Mouse (Mus musculus): ENCODE results near the gene Rhebl1. TPM values are rescaled to one million over a fixed set of nuclear protein-coding genes. Genes with fewer than 3 reads are reported as not detected.
"Not testable (repeated sequence)": the region's sequence is repeated elsewhere in the genome, so short reads cannot be mapped to it uniquely, and the experiment has no call there.

Gene Rhebl1
- polyA plus RNA-seq (2012; rRNA removed), result 14.8 and 17.5 TPM in 2 replicates

DNA sequence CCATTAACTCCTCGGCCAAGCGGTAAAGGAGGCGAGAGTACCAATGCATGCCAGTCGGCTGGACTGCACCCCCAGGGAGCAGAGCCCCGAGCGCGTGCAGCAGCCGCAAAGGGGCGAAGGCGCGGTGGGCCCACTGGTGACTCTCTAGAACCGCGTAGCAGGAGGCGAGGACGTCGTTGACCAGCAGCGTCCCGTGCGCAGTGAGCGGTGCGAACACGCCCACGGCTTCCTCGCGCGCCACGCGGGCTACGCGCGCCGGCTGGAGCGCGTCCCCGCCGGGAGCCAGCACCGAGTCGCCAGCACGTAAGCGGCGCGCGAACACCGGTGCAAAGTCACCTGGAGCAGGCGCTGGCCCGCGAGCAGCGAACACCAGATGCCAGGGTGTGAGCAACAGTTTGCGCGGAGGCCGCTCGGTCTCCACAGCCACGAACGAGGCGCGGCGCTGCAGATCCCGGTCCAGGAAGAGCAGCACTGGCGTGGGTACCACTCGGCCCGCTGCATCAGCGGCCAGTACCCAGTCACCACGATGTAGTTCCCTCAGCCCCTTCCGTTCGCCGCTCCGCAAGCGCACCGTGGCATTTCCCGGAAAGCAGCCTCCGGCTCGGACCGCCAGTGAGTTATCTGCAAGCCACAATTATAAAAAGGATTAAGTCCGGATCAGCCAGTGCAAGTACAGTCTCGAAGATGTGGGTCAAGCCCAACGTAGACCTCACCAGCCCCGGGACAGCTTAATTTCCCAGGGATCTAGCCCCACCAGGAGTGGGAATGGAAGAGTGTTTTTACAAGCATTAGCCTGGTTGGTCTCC is at the start of gene Rhebl1:
Gene Rhebl1 (minus strand): TSS at position 601 of the 806 bp plus-strand sequence.
- under 1% methylated on average over 77 of the region's 77 CpGs for whole genome bisulfite sequencing
- DNase-seq (ENCODE audit: low read depth, low spot score), result no peak

DNA sequence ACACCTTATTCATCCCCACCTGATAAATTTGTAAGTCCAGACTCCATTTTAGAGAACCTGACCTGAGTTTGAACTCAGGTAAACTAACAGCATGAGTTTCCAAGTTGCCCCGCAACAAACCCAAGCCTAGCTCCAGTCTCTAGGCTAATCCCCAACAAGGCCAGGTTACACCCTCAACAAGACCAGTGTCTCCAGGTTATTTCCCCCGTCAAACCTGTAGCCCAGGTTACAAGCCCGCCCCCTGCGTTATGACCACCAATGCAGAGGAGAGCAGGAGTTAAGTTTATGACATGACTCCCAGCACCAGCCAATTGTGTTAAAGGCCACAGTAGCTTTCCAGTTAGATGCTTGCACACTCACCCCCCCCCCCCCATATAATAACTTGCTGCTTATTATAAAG is 48.8 kb upstream of the Rhebl1 start:
- no peak for DNase-seq (ENCODE audit: low read depth, low spot score)
- 36% methylated on average over 4 of the region's 4 CpGs for whole genome bisulfite sequencing

DNA sequence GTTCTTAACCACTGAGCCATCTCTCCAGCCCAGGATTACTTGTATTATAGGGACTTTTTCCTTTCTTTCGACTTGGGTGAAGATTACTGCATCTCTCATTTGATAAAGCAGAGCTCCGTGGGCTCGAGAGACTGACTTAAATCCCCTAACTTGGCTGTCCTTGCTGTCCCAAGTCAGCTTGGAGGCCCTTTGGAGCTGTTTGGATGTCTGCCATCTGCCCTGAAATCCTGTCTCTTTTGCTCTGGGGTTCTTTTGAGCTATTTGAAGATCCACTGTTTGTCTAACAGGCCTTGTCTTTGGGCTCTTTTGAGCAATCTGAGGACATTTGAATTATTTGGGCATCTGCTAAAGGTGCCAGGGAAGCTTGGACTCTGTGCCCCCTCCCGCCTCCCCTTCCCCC is 47.7 kb upstream of the Rhebl1 start:
- DNase-seq (ENCODE audit: low read depth, low spot score), result no peak
- 79% methylated on average over 4 of the region's 4 CpGs for WGBS

DNA sequence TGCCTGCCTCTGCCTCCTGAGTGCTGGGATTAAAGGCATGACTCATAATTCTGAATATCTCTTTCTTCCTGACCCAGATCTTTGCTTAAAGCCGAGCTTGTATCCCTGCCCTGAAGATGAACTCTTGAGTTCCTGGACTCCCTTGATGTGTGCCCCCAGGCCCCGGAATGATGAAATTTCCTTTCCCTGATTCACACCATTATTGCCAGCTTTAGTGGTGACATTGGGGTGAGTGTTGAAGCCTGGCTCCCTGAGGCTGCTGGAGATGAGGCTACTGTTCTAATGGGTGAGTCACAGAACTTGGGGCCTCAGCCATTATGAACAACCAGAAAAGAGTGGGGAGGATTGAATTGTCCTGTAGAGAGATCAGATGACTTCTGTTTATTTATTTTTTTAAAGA is 47.2 kb upstream of the Rhebl1 start:
- 81% methylated on average over 2 of the region's 2 CpGs for WGBS
- DNase-seq (ENCODE audit: low read depth, low spot score), result no peak

DNA sequence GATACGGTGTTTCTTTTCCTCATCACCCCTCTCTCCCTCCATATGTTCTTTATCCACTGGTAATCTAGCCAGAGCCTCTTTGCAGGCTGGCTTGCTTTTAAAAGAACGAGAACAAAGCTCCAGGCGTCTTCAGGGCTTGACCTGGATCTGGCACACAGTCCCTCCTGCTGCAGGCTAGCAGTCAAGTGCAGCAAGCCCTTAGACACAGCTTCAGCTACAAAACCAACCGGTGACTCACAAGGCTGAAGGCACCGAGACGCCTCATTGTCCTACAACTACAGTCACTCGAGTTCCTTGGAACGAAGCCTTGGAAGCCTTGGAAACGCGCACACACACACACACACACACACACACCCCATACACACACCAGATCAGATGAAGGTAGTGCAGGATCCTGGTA is 46.5 kb upstream of the Rhebl1 start:
- 75% methylated on average over 10 of the region's 10 CpGs for WGBS
- DNase-seq (ENCODE audit: low read depth, low spot score), result no peak

DNA sequence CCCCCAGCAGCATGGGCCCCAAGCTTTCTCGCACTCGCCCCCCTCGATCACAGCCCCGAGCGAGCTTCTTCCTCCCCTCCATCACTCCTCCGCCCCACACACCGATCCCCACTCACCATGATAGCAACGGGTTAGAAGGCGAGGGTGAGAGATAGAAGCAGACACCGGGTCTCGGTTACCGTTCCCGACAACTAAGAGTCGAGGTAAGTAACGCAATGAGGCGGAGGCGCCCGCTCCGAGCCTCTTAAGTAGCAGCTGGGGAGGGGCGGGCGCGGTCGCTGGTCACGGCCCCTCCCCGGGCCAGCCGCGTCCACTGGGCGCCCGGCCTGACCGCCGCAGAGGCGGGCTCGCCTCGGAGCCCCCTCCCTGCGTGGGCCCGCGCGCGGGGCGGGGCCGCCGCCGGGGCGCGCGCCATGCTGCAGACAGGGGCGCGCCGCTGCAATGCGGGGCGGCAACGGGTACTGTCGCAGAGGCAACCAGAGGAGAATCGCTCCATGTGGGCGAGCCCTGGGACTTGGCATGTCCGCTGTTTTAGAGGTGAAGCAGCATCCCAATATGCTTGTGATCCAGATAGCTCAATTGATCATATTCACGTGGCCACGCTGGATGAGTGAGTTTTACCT is 40.0 kb upstream of the Rhebl1 start, which contains the start of gene Tuba1b:
Gene Tuba1b (minus strand): TSS at position 349 of the 623 bp plus-strand sequence.
- under 1% methylated on average over 57 of the region's 58 CpGs for WGBS
- no peak for DNase-seq (ENCODE audit: low read depth, low spot score)

DNA sequence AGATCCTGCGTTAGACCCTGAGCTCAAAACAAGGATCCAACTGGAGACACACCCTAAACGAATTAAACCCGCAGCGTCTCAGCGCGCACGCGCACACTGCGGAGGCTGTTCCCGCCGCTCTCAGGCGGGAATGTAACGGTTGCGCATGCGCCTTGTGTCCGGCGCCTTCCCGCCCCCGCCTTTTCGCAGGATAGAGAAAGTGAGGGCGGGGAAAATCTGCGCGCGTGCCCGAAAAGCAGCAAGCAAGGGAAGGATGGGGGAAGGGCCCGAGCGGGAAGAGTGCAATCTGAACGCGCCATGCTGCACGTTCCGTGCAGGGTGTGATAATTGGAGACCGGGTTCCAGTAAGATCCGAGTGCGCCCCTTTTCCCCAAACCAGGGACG is 39.5 kb upstream of the Rhebl1 start:
- under 1% methylated on average over 35 of the region's 35 CpGs for WGBS
- peak; percentile 86 for DNase-seq (ENCODE audit: low read depth, low spot score)

DNA sequence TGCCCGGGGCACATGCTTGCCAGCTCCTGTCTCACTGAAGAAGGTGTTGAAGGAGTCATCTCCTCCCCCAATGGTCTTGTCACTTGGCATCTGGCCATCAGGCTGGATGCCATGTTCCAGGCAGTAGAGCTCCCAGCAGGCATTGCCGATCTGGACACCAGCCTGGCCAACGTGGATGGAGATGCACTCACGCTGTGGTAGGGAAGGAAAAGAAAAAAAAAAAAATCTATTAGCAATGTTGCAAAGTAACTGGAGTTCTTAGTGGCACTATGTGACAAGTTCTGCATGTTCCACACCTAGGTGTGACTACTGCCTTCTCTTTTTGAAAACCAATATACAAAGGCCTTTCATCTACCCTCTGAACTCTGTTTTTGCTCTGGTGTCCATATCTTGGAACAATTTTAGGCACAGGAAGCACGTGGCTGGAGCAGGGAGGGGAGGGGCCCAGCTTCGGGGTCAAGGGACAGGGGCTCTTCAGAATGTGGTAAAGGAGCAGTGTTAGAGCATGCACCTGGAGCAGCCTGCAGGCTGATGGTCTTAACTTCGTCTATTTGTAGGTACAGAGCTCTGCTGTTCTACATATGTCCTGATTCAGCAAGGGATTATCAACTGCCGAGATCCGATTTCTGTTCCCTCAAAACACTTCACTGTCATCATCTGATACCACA is 38.8 kb upstream of the Rhebl1 start:
- DNase-seq (ENCODE audit: low read depth, low spot score), result not testable (repeated sequence)

DNA sequence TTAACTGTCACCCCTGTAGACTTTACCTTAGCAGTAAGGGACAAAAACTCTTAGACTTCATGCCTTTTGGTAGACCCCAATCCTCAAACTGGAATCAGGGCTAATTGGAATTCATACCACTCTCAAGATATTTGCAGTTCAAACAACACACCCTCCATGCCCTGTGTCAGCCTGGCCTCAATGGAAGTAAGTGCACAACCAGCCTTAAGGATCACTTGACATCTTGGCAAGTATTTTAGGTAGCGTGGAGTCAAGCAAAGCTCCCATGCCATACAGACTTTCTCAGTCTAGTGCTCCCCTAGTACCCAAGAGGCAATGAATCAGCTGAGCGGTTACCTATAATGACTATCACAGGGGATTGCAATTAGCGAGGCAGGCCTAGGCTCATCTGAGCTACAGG is 36.7 kb upstream of the Rhebl1 start:
- DNase-seq (ENCODE audit: low read depth, low spot score), result no peak
- WGBS, result 78% methylated on average over 3 of the region's 3 CpGs

More for the DNA sequence above, 38.8 kb upstream of the Rhebl1 start:
- WGBS, result under 1% methylated on average over 8 of the region's 9 CpGs

DNA sequence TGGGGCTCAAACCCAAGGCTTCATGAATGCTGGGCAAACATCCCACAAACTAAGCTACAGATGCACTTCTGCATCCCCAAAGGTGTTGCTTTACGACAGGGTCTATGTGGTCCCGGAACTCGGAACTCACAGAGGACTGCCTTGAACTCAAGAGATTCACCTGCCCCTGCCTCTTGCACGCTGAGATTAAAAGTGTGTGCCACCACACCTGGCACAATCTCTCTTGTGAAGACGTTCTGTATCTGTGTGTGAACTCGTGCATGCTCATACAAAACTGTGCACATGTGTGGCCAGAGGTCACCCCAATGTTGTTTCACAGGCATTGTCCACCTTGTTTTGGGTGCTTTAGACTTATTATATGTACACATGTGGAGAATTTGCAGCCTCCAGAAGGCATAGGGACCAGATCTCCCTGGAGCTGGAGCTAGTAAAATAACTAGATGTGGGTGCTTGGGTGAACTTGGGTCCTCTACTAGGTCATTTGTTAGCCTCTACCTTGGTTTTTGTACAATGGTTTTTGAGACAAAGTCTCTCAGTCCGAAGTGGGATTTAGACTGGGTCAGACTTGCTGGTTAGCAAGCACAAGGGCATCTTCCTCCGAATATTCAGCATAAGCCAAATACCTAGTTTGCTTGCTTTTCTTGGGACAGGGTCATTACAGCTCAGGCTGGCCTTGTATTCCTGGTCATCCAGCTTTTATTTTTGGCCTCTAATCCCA is 35.8 kb upstream of the Rhebl1 start:
- DNase-seq (ENCODE audit: low read depth, low spot score), result no peak
- WGBS, result 39% methylated on average over 8 of the region's 8 CpGs

DNA sequence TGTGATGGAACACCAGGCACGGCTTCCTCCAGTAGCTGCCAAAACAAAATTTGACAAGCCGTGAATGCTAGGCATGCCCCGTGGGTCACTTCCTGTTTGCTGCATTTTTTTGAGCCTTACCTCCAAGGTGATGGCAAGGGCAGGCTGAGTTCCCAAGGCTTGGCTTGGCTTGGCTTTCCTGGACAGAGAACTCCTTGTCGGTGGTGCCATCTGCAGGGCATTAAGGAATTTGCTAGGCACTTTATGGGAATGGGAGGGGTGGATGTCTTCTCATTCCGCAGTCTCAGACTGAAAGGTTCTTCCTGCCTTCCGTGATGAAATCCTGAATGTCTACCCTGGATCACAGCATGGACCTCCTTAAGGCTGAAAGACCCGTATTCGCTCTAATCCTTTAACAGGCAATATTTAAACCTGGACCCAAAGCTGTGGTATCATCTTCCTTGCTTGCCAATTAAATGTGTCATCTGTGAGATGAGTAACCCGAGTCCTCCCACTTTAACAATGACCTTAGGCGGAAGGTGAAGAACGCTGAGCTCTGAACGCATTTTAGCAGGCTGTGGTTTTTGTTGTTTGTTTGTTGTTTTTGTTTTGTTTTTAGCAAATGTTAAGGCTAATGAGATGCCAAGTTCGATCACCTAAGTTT is 34.4 kb upstream of the Rhebl1 start:
- DNase-seq (ENCODE audit: low read depth, low spot score), result peak; percentile 81
- WGBS, result 11% methylated on average over 13 of the region's 13 CpGs

DNA sequence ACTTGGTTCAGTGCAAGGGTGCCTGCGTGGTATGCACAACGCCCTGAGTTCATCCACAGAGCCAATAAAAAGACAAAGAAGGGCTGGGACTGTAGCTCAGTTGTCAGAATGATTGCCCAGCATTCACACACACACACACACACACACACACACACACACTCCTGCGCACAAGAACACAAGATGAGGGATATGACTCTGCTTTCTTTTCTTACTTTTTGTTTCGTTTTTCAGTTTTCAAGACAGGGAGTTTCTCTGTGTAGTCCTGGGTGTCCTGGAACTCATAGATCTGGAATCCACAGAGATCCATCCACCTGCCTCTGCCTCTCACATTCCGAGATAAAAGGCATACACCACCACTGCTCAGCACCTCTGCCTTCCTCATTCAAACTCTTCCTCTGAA is 33.2 kb upstream of the Rhebl1 start:
- 44% methylated on average over 5 of the region's 5 CpGs for WGBS
- DNase-seq (ENCODE audit: low read depth, low spot score), result no peak

DNA sequence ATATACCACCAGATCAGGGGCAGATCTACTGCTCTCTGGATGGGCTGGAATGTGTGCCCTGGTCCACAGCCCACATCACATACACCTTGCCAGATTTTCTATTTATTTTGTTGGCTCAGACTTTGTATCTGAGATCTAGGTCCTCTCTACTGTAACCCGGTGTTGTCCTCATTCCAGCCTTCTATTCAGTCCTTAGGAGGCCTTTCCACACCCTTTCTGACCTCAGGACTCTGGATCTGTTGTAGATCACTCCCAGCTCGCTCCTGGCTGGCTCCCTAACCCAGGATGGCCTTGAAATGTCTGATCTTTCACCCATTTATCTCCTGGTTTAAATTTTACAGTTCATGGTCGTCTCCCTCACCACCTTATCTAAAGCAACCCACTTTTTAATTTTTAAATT is 30.3 kb upstream of the Rhebl1 start:
- no peak for DNase-seq (ENCODE audit: low read depth, low spot score)
- WGBS, result 49% methylated on average over 3 of the region's 3 CpGs

DNA sequence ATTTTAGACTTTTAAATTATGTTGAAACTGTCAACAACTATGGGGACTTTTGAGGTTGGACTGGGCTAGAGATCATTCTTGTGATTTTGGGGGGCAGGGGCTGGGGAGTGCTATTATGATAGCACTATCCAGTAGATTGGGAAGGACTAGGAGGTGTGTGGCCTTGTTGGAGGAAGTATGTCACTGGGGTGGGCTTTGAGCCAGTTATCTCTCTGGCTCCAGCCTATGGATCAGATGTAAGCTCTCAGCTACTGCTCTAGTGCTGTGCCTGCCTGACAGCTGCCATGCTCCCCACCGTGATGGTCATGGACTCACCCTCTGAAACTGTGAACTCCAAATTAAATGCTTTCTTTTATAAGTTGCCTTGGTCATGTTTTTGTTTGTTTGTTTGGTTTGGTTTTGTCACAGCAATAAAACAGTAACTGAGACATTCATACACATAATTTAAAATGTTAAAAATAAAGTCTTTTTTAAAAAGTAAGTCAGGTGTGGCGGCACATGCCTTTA is 28.7 kb upstream of the Rhebl1 start:
- WGBS, result 72% methylated on average over 2 of the region's 2 CpGs
- no peak for DNase-seq (ENCODE audit: low read depth, low spot score)

DNA sequence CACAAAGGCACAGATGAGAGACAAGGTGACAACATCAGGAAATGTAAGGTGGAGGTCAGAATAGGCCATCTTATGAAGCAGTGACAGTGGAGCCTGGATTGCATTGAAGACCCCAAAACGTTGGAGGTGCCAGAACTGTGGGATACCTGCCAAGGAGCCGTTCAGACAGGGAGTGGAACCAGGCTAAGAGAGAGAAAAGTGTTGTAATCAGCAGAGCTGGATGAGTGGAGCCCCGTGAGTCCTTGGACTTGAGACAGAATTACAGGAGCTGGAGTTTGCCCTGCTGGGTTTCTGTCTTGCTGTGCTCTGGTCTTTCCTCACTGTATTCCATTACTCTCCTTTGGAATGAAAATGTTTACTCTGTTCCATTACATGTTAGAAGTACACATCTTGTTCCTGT is 28.2 kb upstream of the Rhebl1 start:
- 20% methylated on average over 3 of the region's 3 CpGs for WGBS

DNA sequence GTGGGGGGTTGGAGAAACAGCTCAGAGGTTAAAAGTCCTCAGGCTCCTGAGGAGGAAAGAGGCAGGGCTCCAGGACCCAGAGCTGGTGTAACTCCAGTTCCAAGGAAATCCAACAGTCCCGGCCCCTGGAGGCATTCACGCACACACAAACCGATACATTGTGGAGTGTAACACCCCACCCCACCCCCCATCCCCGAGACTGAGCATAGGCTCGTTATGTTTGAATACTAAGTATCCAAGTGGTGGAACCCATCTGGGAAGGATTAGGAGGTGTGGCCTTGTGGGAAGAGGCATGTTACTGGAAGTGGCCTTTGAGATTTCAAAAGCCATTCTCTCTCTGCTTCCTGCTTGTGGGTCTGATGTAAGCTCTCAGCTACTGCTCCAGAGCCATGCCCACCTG is 27.2 kb upstream of the Rhebl1 start:
- DNase-seq (ENCODE audit: low read depth, low spot score), result no peak
- WGBS, result 90% methylated on average over 5 of the region's 5 CpGs

More for the DNA sequence above, 28.2 kb upstream of the Rhebl1 start:
- DNase-seq (ENCODE audit: low read depth, low spot score), result no peak

DNA sequence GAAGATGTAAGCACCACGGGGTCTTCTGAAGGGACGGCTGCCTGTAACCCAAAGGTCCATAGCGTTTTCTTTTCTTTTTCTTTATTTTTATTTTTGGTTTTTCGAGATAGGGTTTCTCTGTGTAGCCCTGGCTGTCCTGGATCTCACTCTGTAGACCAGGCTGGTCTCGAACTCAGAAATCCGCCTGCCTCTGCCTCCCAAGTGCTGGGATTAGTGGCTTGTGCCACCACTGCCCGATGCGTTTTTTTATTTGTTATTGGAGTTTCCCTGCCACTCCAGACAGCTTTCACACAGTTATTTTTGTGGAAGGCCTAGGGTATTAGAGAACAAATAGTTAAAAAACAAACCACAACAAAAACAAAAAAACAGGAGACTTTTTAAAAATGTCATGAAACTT is 24.2 kb upstream of the Rhebl1 start:
- not testable (repeated sequence) for DNase-seq (ENCODE audit: low read depth, low spot score)
- 7% methylated on average over 8 of the region's 8 CpGs for WGBS

DNA sequence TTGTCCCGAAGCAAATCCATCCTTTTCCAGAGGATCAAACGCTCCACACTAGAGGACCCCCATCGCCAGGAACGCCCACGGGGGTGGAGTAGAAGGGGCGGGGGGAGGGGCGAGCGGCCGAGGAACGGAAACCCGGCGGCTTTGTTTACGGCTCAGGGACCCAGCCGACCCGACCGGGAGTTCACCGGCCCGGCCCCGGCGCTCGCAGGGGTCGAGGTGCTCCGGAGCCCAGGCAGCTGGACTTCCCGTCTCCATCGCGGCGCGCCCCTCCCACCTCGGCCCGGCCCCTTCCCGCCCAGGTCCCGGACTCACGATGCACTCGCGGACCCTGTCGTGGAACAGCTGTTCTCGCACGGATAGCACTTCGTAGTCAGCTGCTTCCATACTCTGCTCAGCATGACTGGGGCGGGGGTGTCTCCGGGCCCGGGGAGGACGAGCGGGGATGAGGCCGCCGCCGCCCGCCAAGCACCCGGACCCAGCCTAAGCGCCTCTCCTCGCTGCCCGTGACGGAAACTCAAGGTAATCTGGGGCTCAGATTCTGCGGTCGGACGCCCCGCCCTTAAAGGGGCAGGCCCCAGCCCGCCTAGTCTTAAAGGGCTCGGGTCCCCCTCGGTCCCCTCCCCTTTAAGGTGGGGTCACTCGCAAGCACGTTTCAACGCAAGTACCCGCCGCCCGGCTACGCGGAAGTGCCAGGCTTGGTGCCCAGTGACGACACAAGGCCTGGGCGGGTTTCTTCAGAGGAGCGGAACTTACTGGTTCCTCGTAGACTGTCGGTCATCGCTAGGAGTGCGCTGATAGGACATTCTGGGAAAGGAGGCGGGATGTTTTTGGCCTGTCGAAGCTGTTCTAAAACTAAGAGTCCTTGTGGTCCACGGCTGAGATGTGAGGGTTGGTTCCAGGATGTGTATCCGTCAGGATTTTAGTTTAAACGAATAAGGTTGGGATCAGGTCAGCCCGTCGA is 23.5 kb upstream of the Rhebl1 start, which contains the start of gene Lmbr1l:
Gene Lmbr1l (minus strand): TSS at position 694 of the 961 bp plus-strand sequence.
- under 1% methylated on average over 82 of the region's 82 CpGs for WGBS
- peak; percentile 97 for DNase-seq (ENCODE audit: low read depth, low spot score)
